Mouse (Mus musculus) kidney, adult 2 months (tissue): ENCODE results near the gene Trim69.

Source experiments
- CTCF ChIP-seq: fragments of 200-500 bp; conservative IDR thresholded peaks from 2 replicates; pipeline ENCODE4 v1.5.1; 2011; ENCODE audit warnings: low read depth, mild to moderate bottlenecking, control low read depth, low read length, moderate library complexity, mixed read lengths; ENCODE audit not compliant: insufficient read depth, insufficient read length
- POLR2A ChIP-seq: fragments of 200-500 bp; IDR thresholded peaks from one replicate; pipeline ENCODE4 v1.6.1; 2011; ENCODE audit warnings: low read depth, low read length, control low read depth

- TF ChIP-seq CTCF (peak; percentile 51), POLR2A (no peak)
Observed at GRCm38 (mm10) chr2:122194509-122194929, 34.0 kb downstream of the Trim69 start.
